ENCODE assay signal across 10 mouse cellular contexts in genomic region chr1:159760970-159761369, GRCm38 (mm10).
DNase-seq lines count a peak whose midpoint lies in the region; ATAC-seq and TF ChIP-seq lines count a peak whose summit lies in the region.
"Had no signal": no experiment of that assay in that cellular context is flagged by ENCODE, and none has a peak within 500 bp of the region (broad histone marks: within the 10 kb centered on the region; RNA-seq: fewer than 3 reads in every experiment).

No protein-coding gene starts in this region.

- 0 out of 2 replicates have a peak, but pooled peaks cover 5% of the 10 kb centered on the region for H3K27me3 ChIP-seq in hindbrain, embryonic 13.5 days
- H3K27me3 ChIP-seq in hindbrain, embryonic 12.5 days: no peaks in the 10 kb centered on the region
- H3K27me3 ChIP-seq in neural tube, embryonic 14.5 days (ENCODE audit: control insufficient read depth, insufficient read depth, low read length): no peaks in the 10 kb centered on the region
- H3K27me3 ChIP-seq in forebrain, postnatal 0 days (ENCODE audit: insufficient read depth, low read length): no peaks in the 10 kb centered on the region

- ATAC-seq in hindbrain, embryonic 13.5 days (ENCODE audit: low FRiP score): peak; percentile 59
- no peak for ATAC-seq in hindbrain, embryonic 12.5 days (ENCODE audit: low FRiP score)
- ATAC-seq in neural tube, embryonic 14.5 days (ENCODE audit: low read depth): peak; percentile 78; the same call in 1 of the 2 replicates
- ATAC-seq in forebrain, postnatal 0 days: peak; percentile 95

- H3K4me1 ChIP-seq in hindbrain, embryonic 13.5 days (replicated peaks): no peaks in the 10 kb centered on the region
- no peaks in the 10 kb centered on the region for H3K4me1 ChIP-seq in hindbrain, embryonic 12.5 days
- no peaks in the 10 kb centered on the region for H3K4me1 ChIP-seq in neural tube, embryonic 14.5 days (ENCODE audit: control insufficient read depth, insufficient read depth, low read length)
- H3K4me1 ChIP-seq in forebrain, postnatal 0 days (ENCODE audit: insufficient read depth): peaks cover 6% of the 10 kb centered on the region

- H3K36me3 ChIP-seq in hindbrain, embryonic 13.5 days: no peaks in the 10 kb centered on the region
- no peaks in the 10 kb centered on the region for H3K36me3 ChIP-seq in hindbrain, embryonic 12.5 days
- no peaks in the 10 kb centered on the region for H3K36me3 ChIP-seq in neural tube, embryonic 14.5 days (ENCODE audit: control insufficient read depth, insufficient read depth, low read length)
- H3K36me3 ChIP-seq in forebrain, postnatal 0 days (ENCODE audit: insufficient read depth): no peaks in the 10 kb centered on the region

- no peak overlapping the region for H3K9ac ChIP-seq in hindbrain, embryonic 13.5 days
- H3K9ac ChIP-seq in hindbrain, embryonic 12.5 days: no peak overlapping the region
- H3K9ac ChIP-seq in neural tube, embryonic 14.5 days (replicated peaks; ENCODE audit: low read depth, low read length): no peak overlapping the region
- H3K9ac ChIP-seq in forebrain, postnatal 0 days: no peak overlapping the region

- H3K9me3 ChIP-seq in hindbrain, embryonic 13.5 days: no peaks in the 10 kb centered on the region
- no peaks in the 10 kb centered on the region for H3K9me3 ChIP-seq in hindbrain, embryonic 12.5 days (replicated peaks)
- no peaks in the 10 kb centered on the region for H3K9me3 ChIP-seq in neural tube, embryonic 14.5 days (ENCODE audit: control insufficient read depth, low read length)
- H3K9me3 ChIP-seq in forebrain, postnatal 0 days (ENCODE audit: low read length): no peaks in the 10 kb centered on the region

- H3K27ac ChIP-seq in hindbrain, embryonic 13.5 days: no peak overlapping the region
- H3K27ac ChIP-seq in hindbrain, embryonic 12.5 days: no peak overlapping the region
- H3K27ac ChIP-seq in neural tube, embryonic 14.5 days (ENCODE audit: low read depth, low read length): no peak overlapping the region
- H3K27ac ChIP-seq in forebrain, postnatal 0 days (ENCODE audit: low read depth, low read length): no peak overlapping the region

- no peak for TF ChIP-seq CTCF in forebrain, postnatal 0 days (IDR thresholded peaks at IDR 0.05; ENCODE audit: low read depth)

- DNase-seq in neural tube, embryonic 10.5 days (ENCODE audit: extremely low spot score, low spot score): no peak
- DNase-seq in forebrain, postnatal 0 days: peak; percentile 57
- DNase-seq in telencephalon, adult 2 months (ENCODE audit: low read depth, low spot score): peak; percentile 59
- DNase-seq in gastrocnemius, postnatal 4 days (ENCODE audit: low spot score in 2 of 2): no peak
- DNase-seq: heart, postnatal 14 days; kidney, adult 8-10 months; lung, adult 2 months had no signal

- H3K4me2 ChIP-seq in hindbrain, embryonic 13.5 days: no peak overlapping the region
- H3K4me2 ChIP-seq in hindbrain, embryonic 12.5 days (replicated peaks): no peak overlapping the region
- no peak overlapping the region for H3K4me2 ChIP-seq in neural tube, embryonic 14.5 days (ENCODE audit: low read depth, low read length)
- no peak overlapping the region for H3K4me2 ChIP-seq in forebrain, postnatal 0 days (ENCODE audit: low read depth)

- H3K4me3 ChIP-seq in hindbrain, embryonic 13.5 days: no peak overlapping the region
- no peak overlapping the region for H3K4me3 ChIP-seq in hindbrain, embryonic 12.5 days
- H3K4me3 ChIP-seq in neural tube, embryonic 14.5 days (ENCODE audit: low read depth, low read length): no peak overlapping the region
- no peak overlapping the region for H3K4me3 ChIP-seq in forebrain, postnatal 0 days (ENCODE audit: low read depth, low read length)

Comparison
In these comparisons a context has a peak if more than half of its experiments do, and no peak if none do; other contexts are left out.
1. DNase-seq: peak in forebrain, postnatal 0 days (single experiment) and telencephalon, adult 2 months (single experiment); none in neural tube, embryonic 10.5 days (single experiment) and gastrocnemius, postnatal 4 days (0 of 2).